Comparison of ENCODE assay signal across 12 mouse cellular contexts in the genomic region with DNA sequence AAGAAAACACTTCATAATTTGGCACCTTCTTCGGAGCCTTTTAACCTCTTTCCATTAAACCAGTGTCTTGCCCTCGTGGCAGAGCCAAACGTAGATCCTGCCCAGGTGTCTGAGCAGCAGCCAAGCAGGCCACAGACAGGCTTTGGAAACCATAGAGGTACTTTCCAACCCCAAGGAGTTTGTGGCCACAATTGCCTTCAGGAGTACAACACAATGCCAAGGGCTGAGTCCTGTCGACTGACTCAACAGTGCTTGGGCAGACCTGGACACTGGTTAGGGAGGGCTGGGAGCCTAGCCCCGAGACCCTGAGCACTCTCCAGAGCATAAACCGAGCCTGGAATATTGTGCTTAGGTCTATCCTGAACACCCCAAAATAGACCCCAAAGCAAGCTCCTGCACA. TPM values are rescaled to one million over a fixed set of nuclear protein-coding genes. Genes with fewer than 3 reads are reported as not detected.
DNase-seq lines count a peak whose midpoint lies in the region; ATAC-seq and TF ChIP-seq lines count a peak whose summit lies in the region.
"Had no signal": no experiment of that assay in that cellular context is flagged by ENCODE, and none has a peak within 500 bp of the region (broad histone marks: within the 10 kb centered on the region; RNA-seq: fewer than 3 reads in every experiment).

No protein-coding gene starts in this region.

- H3K4me3 ChIP-seq in forebrain, embryonic 10.5 days = no peak overlapping the region
- H3K4me3 ChIP-seq in forebrain, embryonic 15.5 days = no peak overlapping the region
- H3K4me3 ChIP-seq in kidney, adult 2 months (ENCODE audit: insufficient read depth, low read depth, low read length) = no peak overlapping the region
- no peak overlapping the region for H3K4me3 ChIP-seq in embryonic facial prominence, embryonic 13.5 days
- H3K4me3 ChIP-seq in limb, embryonic 13.5 days = no peak overlapping the region

- peaks cover 8% of the 10 kb centered on the region; the same call in 1 of the 2 replicates for H3K27me3 ChIP-seq in forebrain, embryonic 10.5 days (ENCODE audit: poor library complexity, severe bottlenecking)
- no peaks in the 10 kb centered on the region for H3K27me3 ChIP-seq in forebrain, embryonic 15.5 days
- no peaks in the 10 kb centered on the region for H3K27me3 ChIP-seq in kidney, adult 2 months (replicated peaks; ENCODE audit: control insufficient read depth, insufficient read depth, low read length)
- no peaks in the 10 kb centered on the region for H3K27me3 ChIP-seq in embryonic facial prominence, embryonic 13.5 days
- H3K27me3 ChIP-seq in limb, embryonic 13.5 days = no peaks in the 10 kb centered on the region

- TF ChIP-seq POLR2A in kidney, adult 2 months (IDR thresholded peaks at IDR 0.05; ENCODE audit: low read depth, low read length) = no peak

- no peak overlapping the region for H3K4me2 ChIP-seq in forebrain, embryonic 15.5 days (replicated peaks)
- H3K4me2 ChIP-seq in embryonic facial prominence, embryonic 13.5 days = no peak overlapping the region
- H3K4me2 ChIP-seq in limb, embryonic 13.5 days (replicated peaks) = no peak overlapping the region

- TF ChIP-seq CTCF in kidney, adult 2 months (conservative IDR thresholded peaks at IDR 0.05; ENCODE audit: insufficient read depth, insufficient read length, low read depth, low read length) = no peak

- no peak overlapping the region for H3K9ac ChIP-seq in forebrain, embryonic 15.5 days (replicated peaks)
- H3K9ac ChIP-seq in embryonic facial prominence, embryonic 13.5 days = no peak overlapping the region
- H3K9ac ChIP-seq in limb, embryonic 13.5 days = no peak overlapping the region

- peaks cover 38% of the 10 kb centered on the region for H3K36me3 ChIP-seq in forebrain, embryonic 10.5 days (replicated peaks)
- H3K36me3 ChIP-seq in forebrain, embryonic 15.5 days = no peaks in the 10 kb centered on the region
- no peaks in the 10 kb centered on the region for H3K36me3 ChIP-seq in kidney, adult 2 months (ENCODE audit: control insufficient read depth, insufficient read depth, low read length)
- H3K36me3 ChIP-seq in embryonic facial prominence, embryonic 13.5 days = peaks cover 22% of the 10 kb centered on the region
- H3K36me3 ChIP-seq in limb, embryonic 13.5 days = peaks cover 37% of the 10 kb centered on the region

- H3K27ac ChIP-seq in forebrain, embryonic 10.5 days = peak overlapping the region; percentile 51; the same call in 1 of the 2 replicates
- H3K27ac ChIP-seq in forebrain, embryonic 15.5 days (replicated peaks) = no peak overlapping the region
- 0 out of 2 replicates have a peak overlapping the region, but pooled peaks have one; percentile 2 for H3K27ac ChIP-seq in kidney, adult 2 months (ENCODE audit: insufficient read depth, low read depth, low read length)
- peak overlapping the region; percentile 73 for H3K27ac ChIP-seq in embryonic facial prominence, embryonic 13.5 days
- H3K27ac ChIP-seq in limb, embryonic 13.5 days = peak overlapping the region; percentile 33; the same call in 1 of the 2 replicates
- H3K27ac ChIP-seq: macrophage had no signal

- WGBS in forebrain, embryonic 10.5 days = 89% methylated on average over 6 of the region's 6 CpGs
- 75% methylated on average over 6 of the region's 6 CpGs for WGBS in forebrain, embryonic 15.5 days
- WGBS in kidney, adult 2 months = 75% methylated on average over 6 of the region's 6 CpGs
- WGBS in embryonic facial prominence, embryonic 13.5 days = 82% methylated on average over 6 of the region's 6 CpGs
- 70% methylated on average over 6 of the region's 6 CpGs for WGBS in limb, embryonic 13.5 days

- no peak for DNase-seq in forebrain, embryonic 10.5 days (ENCODE audit: extremely low spot score, low spot score)
- no peak for DNase-seq in kidney, adult 2 months
- no peak for DNase-seq in kidney, postnatal 25 days
- DNase-seq in urinary bladder, adult 2 months (ENCODE audit: low spot score) = no peak
- no peak for DNase-seq in testis, postnatal 10 days (ENCODE audit: low spot score)
- DNase-seq: layer of hippocampus, adult 9-11 months; spleen, adult 18-20 months; thymus, postnatal 4 days had no signal

- no peaks in the 10 kb centered on the region for H3K9me3 ChIP-seq in forebrain, embryonic 10.5 days
- H3K9me3 ChIP-seq in forebrain, embryonic 15.5 days = no peaks in the 10 kb centered on the region
- no peaks in the 10 kb centered on the region for H3K9me3 ChIP-seq in embryonic facial prominence, embryonic 13.5 days
- H3K9me3 ChIP-seq in limb, embryonic 13.5 days = peaks cover 3% of the 10 kb centered on the region; the same call in 1 of the 2 replicates

- no peak for ATAC-seq in forebrain, embryonic 15.5 days (replicated peaks)
- no peak for ATAC-seq in embryonic facial prominence, embryonic 13.5 days (ENCODE audit: insufficient number of reproducible peaks, insufficient read depth, low FRiP score, low TSS enrichment, low read depth)
- no peak for ATAC-seq in limb, embryonic 13.5 days (ENCODE audit: low FRiP score, low read depth)

- H3K4me1 ChIP-seq in forebrain, embryonic 10.5 days = peaks cover 68% of the 10 kb centered on the region
- peaks cover 28% of the 10 kb centered on the region for H3K4me1 ChIP-seq in forebrain, embryonic 15.5 days
- H3K4me1 ChIP-seq in kidney, adult 2 months (ENCODE audit: control insufficient read depth, insufficient read depth, low read length) = peaks cover 34% of the 10 kb centered on the region
- H3K4me1 ChIP-seq in embryonic facial prominence, embryonic 13.5 days = peaks cover 74% of the 10 kb centered on the region
- H3K4me1 ChIP-seq in limb, embryonic 13.5 days = peaks cover 61% of the 10 kb centered on the region

RNA-seq across cellular contexts. Expression of a gene that starts 13.4 kb away (rescaled TPM):
- polyA plus RNA-seq in forebrain, embryonic 10.5 days (2016; fragmentation: Nextera tagmentation; extraction: Ambion mirVana) = 3.8 and 4.5 TPM in 2 replicates
- 1.3 and 1.8 TPM in 2 replicates for polyA plus RNA-seq in forebrain, embryonic 15.5 days (2015; fragmentation: Nextera tagmentation; extraction: Ambion mirVana)
- polyA plus RNA-seq in kidney, adult 2 months (2012; rRNA removed) = 9.1 and 10.5 TPM in 2 replicates
- 4.1 and 4.3 TPM in 2 replicates for polyA plus RNA-seq in embryonic facial prominence, embryonic 13.5 days (2015; fragmentation: Nextera tagmentation; extraction: Ambion mirVana)
- 6.8 and 7.3 TPM in 2 replicates for polyA plus RNA-seq in limb, embryonic 13.5 days (2015; fragmentation: Nextera tagmentation; extraction: Ambion mirVana)
- polyA plus RNA-seq in urinary bladder, adult 2 months (2012; rRNA removed) = 11.7 and 14.1 TPM in 2 replicates

RNA-seq across cellular contexts. Expression of a gene that starts 56.6 kb away (rescaled TPM):
- 238 and 240 TPM in 2 replicates for polyA plus RNA-seq in forebrain, embryonic 10.5 days (2016; fragmentation: Nextera tagmentation; extraction: Ambion mirVana)
- polyA plus RNA-seq in forebrain, embryonic 15.5 days (2015; fragmentation: Nextera tagmentation; extraction: Ambion mirVana) = 332 and 333 TPM in 2 replicates
- polyA plus RNA-seq in kidney, adult 2 months (2012; rRNA removed) = 50.9 and 77.2 TPM in 2 replicates
- polyA plus RNA-seq in embryonic facial prominence, embryonic 13.5 days (2015; fragmentation: Nextera tagmentation; extraction: Ambion mirVana) = 275 TPM in 2 replicates
- polyA plus RNA-seq in limb, embryonic 13.5 days (2015; fragmentation: Nextera tagmentation; extraction: Ambion mirVana) = 244 and 249 TPM in 2 replicates
- 203 and 232 TPM in 2 replicates for polyA plus RNA-seq in urinary bladder, adult 2 months (2012; rRNA removed)
